Mouse (Mus musculus) thymus, adult 2 months (tissue): ENCODE results near the gene Itgb6. TPM values are rescaled to one million over a fixed set of nuclear protein-coding genes. Genes with fewer than 3 reads are reported as not detected.

Source experiments
- DNase-seq: peaks from one replicate; pipeline ENCODE4 v3.0.0; 2021
- H3K27ac ChIP-seq: fragments of 200-500 bp; 2 replicates; pipeline ENCODE4 v1.5.1; 2012; ENCODE audit warnings: low read length, control low read depth; ENCODE audit not compliant: control insufficient read depth, insufficient read depth
- H3K27me3 ChIP-seq: fragments of 200-500 bp; 2 replicates; pipeline ENCODE4 v1.6.1; 2012; ENCODE audit warnings: mild to moderate bottlenecking, low read length, moderate library complexity, mixed read lengths; ENCODE audit not compliant: control insufficient read depth, insufficient read depth
- H3K36me3 ChIP-seq: fragments of 200-500 bp; 2 replicates; pipeline ENCODE4 v1.6.1; 2012; ENCODE audit warnings: mild to moderate bottlenecking, low read length, moderate library complexity; ENCODE audit not compliant: control insufficient read depth, insufficient read depth
- H3K4me1 ChIP-seq: fragments of 200-500 bp; replicated peaks from 2 replicates; pipeline ENCODE4 v1.6.1; 2012; ENCODE audit warnings: low read length; ENCODE audit not compliant: control insufficient read depth, insufficient read depth
- H3K4me3 ChIP-seq: fragments of 200-500 bp; 2 replicates; pipeline ENCODE4 v1.5.1; 2012; ENCODE audit warnings: mild to moderate bottlenecking, low read length, control low read depth, moderate library complexity; ENCODE audit not compliant: control insufficient read depth, insufficient read depth
- CTCF ChIP-seq: fragments of 200-500 bp; IDR thresholded peaks from 2 replicates; pipeline ENCODE4 v1.5.1; 2012; ENCODE audit warnings: mild to moderate bottlenecking, control low read depth, low read length, moderate library complexity, borderline replicate concordance; ENCODE audit not compliant: control insufficient read depth, poor library complexity, insufficient read depth; ENCODE audit errors: extremely low read depth
- POLR2A ChIP-seq: fragments of 200-500 bp; IDR thresholded peaks from 2 replicates; pipeline ENCODE4 v1.6.1; 2012; ENCODE audit warnings: mild to moderate bottlenecking, low read length, control low read depth, moderate library complexity; ENCODE audit not compliant: control insufficient read depth, poor library complexity, insufficient read depth; ENCODE audit errors: extremely low read depth
- WGBS: fragments of 180-500 bp; shearing (Covaris S2); methylation state at CpG from one replicate; pipeline ENCODE4 v1.1.7; 2018; 5-methylcytosine and 5-hydroxymethylcytosine counted together
- polyA plus RNA-seq: library from polyadenylated mRNA; depleted of rRNA; stranded (reverse); fragments of >200 nt; gene quantifications from 2 replicates; pipeline ENCODE4 v1.2.3, GENCODE M21; 2012

Itgb6 gene
- polyA plus RNA-seq, 1 experiment: 1.2 TPM

DNA sequence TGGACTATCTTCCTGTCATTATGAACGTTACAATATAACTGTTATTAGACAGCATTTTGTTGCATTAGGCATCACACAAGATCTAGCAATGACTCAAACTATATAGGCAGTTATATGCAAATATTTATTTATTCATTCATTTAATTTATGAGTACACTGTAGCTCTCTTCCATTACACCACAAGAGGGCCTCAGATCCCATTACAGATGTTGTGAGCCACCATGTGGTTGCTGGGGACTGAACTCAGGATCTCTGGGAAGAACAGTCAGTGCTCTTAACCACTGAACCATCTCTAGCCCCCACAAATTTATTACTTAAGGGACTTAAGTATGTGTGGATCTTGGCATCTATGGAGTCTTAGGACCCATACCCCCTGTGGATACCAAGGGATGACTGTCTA, 26.1 kb upstream of the Itgb6 start:
- WGBS: 95% methylated on average over 1 of the region's 1 CpGs

DNA sequence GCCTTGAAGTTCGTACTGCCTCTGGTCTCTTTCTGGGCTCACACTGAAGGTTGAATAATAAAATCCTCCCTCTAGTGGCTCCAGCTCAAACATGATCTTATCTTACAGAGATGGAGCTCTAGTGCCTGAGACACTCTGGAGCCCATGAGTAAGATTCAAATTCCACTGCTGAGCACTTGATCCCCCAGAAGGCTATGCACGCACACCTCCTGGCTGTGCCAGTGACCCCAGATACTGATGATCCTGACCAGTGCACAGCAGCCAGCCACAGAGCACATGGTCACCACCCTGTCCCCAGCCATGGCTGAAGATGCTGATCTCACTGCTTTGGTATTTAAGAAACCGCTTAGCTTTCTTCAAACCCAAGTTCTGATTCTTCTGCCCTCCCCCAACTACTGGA, 25.1 kb upstream of the Itgb6 start:
- Histone ChIP-seq H3K36me3 (no peaks in the 10 kb centered on the region), H3K27me3 (0 out of 2 replicates have a peak, but pooled peaks cover 2% of the 10 kb centered on the region), H3K4me3 (no peak overlapping the region), H3K27ac (no peak overlapping the region), H3K4me1 (no peaks in the 10 kb centered on the region)
- no peak for DNase-seq
- TF ChIP-seq POLR2A (no peak), CTCF (no peak)
- 91% methylated on average over 3 of the region's 3 CpGs for WGBS

More for the DNA sequence above, 26.1 kb upstream of the Itgb6 start:
- H3K4me1 ChIP-seq: no peaks in the 10 kb centered on the region
- TF ChIP-seq CTCF (no peak), POLR2A (no peak)
- H3K36me3 ChIP-seq: peaks cover 6% of the 10 kb centered on the region; the same call in 1 of the 2 replicates
- H3K27ac ChIP-seq: no peak overlapping the region
- no peak overlapping the region for H3K4me3 ChIP-seq
- H3K27me3 ChIP-seq: 0 out of 2 replicates have a peak, but pooled peaks cover 2% of the 10 kb centered on the region
- DNase-seq: no peak

DNA sequence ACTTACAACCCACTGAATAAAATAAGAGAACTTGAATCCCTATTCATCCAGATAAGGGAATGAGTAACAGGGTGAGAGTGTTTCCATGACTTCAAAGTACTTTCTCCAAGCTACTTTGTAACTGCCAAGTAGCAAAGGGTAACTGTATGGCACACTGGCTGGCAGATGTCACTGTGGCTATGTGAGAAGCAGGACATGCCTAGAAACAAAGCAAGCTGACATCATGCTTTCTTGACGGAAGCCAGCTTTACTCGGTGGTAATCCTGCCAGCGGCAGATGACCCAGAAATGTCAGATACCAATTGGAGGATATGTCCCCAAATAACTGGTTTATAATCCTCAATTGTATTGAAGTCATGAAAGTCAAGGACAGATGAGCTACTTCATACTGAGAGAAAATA, 22.2 kb upstream of the Itgb6 start:
- Histone ChIP-seq H3K4me1 (no peaks in the 10 kb centered on the region), H3K27ac (no peak overlapping the region), H3K4me3 (no peak overlapping the region), H3K27me3 (no peaks in the 10 kb centered on the region), H3K36me3 (no peaks in the 10 kb centered on the region)
- 92% methylated on average over 3 of the region's 3 CpGs for WGBS
- DNase-seq: no peak
- TF ChIP-seq POLR2A (no peak), CTCF (no peak)

DNA sequence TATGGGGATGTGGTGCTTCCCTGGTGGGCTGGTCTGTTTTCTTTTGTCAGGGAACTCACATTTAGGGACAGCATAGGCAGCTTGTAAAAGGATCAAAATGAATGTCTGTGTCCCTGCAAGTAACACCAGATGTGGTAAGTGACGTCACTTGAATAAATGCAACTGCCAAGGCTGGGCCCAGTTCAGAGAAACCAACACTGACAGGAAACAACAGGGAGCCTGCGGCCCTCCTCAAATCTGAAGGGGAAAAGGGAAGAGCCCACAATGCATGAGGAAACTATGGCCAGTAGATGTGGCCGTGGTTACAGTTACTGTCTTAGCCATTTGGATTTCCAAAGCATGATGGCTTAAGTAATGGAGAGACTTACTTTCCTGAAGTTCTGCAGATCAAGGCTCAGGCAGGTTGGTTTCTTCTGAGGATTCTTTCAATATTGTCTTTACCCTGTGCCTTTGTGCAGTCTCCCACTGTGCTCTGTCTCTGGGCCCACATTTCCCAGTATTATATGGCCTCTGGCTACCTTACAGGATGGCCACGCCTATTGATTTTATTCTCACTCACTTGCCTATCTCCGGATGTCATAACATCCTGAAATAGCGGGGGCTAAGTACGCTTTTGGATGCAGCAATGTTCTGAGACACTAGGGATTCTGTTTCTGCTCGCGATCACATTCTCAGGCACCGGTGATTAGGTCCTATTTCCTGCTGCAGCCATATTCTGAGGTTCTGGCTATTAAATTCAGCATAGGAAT, 17.1 kb upstream of the Itgb6 start:
- H3K4me1 ChIP-seq: 0 out of 2 replicates have a peak, but pooled peaks cover 3% of the 10 kb centered on the region
- 63% methylated on average over 10 of the region's 10 CpGs for WGBS
- H3K27ac ChIP-seq: no peak overlapping the region
- TF ChIP-seq CTCF (no peak), POLR2A (no peak)
- H3K4me3 ChIP-seq: no peak overlapping the region
- DNase-seq: no peak
- no peaks in the 10 kb centered on the region for H3K36me3 ChIP-seq
- H3K27me3 ChIP-seq: no peaks in the 10 kb centered on the region

DNA sequence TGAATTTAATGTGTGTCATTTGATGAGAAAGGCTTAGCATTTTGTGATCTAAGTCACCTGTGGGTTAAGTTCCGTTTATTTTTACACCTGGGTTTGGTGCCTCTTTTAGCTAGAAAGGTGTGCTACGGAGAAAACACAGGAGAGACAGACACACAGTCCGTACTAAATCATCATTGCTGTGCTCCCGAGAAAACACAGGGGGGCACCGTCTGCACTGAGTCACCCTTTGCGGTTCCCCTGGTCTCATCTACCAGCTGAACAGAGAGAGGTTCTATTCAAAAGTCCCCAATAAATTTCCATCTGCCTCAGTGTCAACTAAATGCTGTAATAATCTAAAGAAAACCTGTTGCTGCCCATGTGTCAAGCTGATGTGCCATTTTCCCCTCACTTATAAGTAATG, 8.5 kb upstream of the Itgb6 start:
- Histone ChIP-seq H3K27ac (no peak overlapping the region), H3K4me3 (no peak overlapping the region), H3K36me3 (no peaks in the 10 kb centered on the region), H3K4me1 (no peaks in the 10 kb centered on the region), H3K27me3 (no peaks in the 10 kb centered on the region)
- no peak for DNase-seq
- TF ChIP-seq CTCF (no peak), POLR2A (no peak)
- WGBS: 88% methylated on average over 6 of the region's 6 CpGs

DNA sequence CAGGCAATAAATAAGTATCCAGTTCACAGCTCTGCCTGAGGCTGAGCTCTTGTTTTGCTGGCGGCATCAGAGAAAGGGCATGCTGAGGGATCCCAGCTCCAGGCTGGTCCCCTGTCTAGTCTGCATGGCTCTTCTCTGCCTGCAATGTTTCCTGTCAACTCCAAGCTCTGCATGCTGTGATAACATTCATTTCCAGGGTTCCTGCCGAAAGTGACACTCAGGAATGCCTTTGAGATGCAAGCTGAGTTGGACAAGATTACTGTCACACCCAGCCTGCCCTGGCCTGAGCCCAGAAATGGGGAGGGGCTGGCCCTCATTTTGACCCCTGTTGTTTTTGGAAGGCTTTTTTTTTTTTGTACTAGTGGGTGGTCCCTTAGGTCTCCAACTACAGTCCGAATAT, 7.6 kb upstream of the Itgb6 start:
- Histone ChIP-seq H3K4me3 (no peak overlapping the region), H3K27ac (no peak overlapping the region), H3K36me3 (no peaks in the 10 kb centered on the region), H3K27me3 (no peaks in the 10 kb centered on the region), H3K4me1 (no peaks in the 10 kb centered on the region)
- DNase-seq: no peak
- no peak for TF ChIP-seq CTCF
- TF ChIP-seq POLR2A: no peak
- 97% methylated on average over 3 of the region's 3 CpGs for WGBS
